Mouse (Mus musculus) embryonic fibroblast, embryonic 13.5 days (primary cell): ENCODE measurements around the gene Wdr59. TPM values are rescaled to one million over a fixed set of nuclear protein-coding genes. Genes with fewer than 3 reads are reported as not detected.

Experiments used
- H3K27ac ChIP-seq: 2 replicates; pipeline ENCODE4 v1.5.1; 2012; ENCODE audit warnings: low read length, control low read depth, inconsistent platforms; ENCODE audit not compliant: insufficient read depth
- H3K4me1 ChIP-seq: 2 replicates; pipeline ENCODE4 v1.6.1; 2011; ENCODE audit warnings: low read length; ENCODE audit not compliant: control insufficient read depth, insufficient read depth
- H3K4me3 ChIP-seq: 2 replicates; pipeline ENCODE4 v1.5.1; 2011; ENCODE audit warnings: mild to moderate bottlenecking, control low read depth, low read length; ENCODE audit not compliant: insufficient read depth
- CTCF ChIP-seq: IDR thresholded peaks from 2 replicates; pipeline ENCODE4 v1.5.1; 2011; ENCODE audit warnings: mild to moderate bottlenecking, control low read depth, low read length, moderate library complexity, borderline replicate concordance; ENCODE audit not compliant: insufficient read depth
- POLR2A ChIP-seq: IDR thresholded peaks from 2 replicates; pipeline ENCODE4 v1.6.1; 2011; ENCODE audit warnings: low read depth, mild to moderate bottlenecking, control low read depth, low read length, moderate library complexity
- polyA plus RNA-seq: library from polyadenylated mRNA; stranded (reverse); fragments of >200 nt; gene quantifications from 2 replicates; pipeline ENCODE4 v1.2.4, GENCODE M21; 2011; ENCODE audit warnings: low read depth; ENCODE audit not compliant: missing spikeins, insufficient read length

Wdr59 gene
- polyA plus RNA-seq, 1 experiment: 10.9 TPM

DNA sequence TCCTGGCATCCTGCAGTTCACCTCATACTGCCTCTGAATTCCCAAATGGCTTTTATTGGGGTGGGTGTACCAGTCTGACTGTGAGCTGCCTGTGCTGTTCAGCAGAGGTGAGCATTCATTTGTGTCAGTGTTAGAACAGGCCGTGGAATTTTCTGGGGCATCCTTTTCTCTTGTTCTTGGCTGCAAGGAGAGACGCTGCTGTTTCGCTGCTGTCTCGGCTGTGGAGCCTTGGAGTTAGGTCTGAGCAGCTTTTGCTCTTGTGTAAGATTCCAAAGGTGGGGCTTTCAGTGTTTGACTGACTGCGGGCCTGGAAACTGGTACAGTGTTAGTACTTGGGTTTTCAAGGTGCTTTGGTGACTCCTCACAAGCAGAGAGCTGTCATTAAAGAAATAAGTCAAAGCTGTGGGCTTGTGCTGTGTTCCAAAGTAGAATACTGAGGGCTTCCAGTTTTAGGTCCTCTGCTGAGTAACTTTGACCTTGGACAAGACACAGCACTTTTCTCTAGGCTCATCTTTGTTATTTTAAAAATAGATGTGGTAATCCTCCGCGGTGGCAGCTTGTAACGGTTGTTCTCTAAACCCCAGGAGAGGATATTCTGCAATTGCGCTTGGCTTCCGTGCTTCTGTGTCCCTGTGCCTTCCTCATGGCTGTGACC lies 17.7 kb upstream of the Wdr59 start:
- peaks cover 7% of the 10 kb centered on the region for H3K4me1 ChIP-seq
- H3K4me3 ChIP-seq: 0 out of 2 replicates have a peak overlapping the region, but pooled peaks have one; percentile 15
- H3K27ac ChIP-seq: no peak overlapping the region
- TF ChIP-seq CTCF (no peak), POLR2A (no peak)

DNA sequence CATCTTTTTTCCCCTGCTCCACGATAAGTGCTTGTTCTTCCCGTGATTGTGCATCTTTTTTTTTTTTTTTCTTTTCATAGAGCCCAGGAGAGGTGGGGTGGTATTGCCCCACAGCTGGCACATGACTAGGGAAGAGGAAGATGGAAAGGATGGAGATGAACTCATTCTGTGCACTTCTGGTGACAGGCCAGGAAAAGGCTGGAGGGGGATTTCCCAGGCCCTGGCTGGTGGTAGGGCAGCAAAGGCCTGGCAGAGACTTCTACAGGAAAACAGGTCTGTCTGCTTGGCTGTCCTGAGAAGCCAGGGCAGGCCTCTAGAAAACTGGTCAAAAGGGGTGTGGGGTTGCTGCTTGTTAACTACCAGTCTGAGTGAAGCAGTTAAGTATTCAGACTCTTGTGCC lies 16.3 kb upstream of the Wdr59 start:
- TF ChIP-seq CTCF: no peak
- TF ChIP-seq POLR2A: no peak
- Histone ChIP-seq H3K4me3 (peak overlapping the region; percentile 96), H3K4me1 (peaks cover 7% of the 10 kb centered on the region), H3K27ac (no peak overlapping the region)

DNA sequence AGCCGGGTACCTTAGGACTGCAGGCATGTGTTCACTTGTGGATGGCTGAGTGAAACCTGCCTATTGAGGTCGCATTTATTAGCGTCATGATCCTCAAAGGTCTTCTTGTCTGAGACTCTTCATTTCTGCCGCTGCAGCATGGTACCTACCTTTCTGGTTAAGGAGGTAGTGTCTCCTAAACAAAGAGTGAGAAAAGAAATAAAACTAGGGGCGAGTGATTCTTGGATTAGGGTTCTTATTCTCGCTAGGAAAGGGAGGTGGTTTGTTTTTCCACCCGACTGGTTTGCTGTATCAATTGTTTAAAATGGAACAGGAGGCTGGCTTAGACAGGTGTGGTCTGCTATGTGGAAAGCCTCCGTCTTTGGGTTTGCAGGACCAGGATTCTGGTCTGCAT lies 15.9 kb upstream of the Wdr59 start:
- peak overlapping the region; percentile 96 for H3K4me3 ChIP-seq
- TF ChIP-seq CTCF: no peak
- no peak for TF ChIP-seq POLR2A
- peaks cover 7% of the 10 kb centered on the region for H3K4me1 ChIP-seq
- no peak overlapping the region for H3K27ac ChIP-seq

DNA sequence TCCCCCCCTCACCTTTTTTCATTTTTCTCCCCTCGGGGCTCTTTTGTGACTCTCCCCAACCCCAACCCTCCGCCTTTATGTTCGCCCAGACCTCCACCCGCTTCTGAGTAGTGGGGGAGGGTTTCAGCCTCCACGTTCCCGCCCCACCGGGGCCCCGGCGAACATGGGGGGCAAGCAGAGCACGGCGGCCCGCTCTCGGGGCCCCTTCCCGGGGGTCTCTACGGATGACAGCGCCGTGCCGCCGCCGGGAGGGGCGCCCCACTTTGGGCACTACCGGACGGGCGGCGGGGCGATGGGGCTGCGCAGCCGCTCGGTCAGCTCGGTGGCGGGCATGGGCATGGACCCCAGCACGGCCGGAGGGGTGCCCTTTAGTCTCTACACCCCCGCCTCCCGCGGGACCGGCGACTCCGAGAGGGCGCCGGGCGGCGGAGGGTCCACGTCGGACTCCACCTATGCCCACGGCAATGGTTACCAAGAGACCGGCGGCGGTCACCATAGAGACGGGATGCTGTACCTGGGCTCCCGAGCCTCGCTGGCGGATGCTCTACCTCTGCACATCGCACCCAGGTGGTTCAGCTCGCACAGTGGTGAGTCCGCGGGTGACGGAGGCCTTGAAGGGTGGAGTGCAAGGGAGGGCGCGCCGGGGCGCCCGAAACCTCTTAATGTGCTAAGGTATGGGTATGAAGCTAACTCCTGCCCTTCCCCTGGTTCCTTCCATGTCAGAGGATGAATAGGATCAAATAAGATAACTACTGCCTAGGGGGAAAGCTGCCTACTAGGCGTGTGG lies 15.3 kb upstream of the Wdr59 start:
- Histone ChIP-seq H3K4me1 (peaks cover 7% of the 10 kb centered on the region), H3K27ac (peak overlapping the region; percentile 71; the same call in 1 of the 2 replicates), H3K4me3 (peak overlapping the region; percentile 96)
- no peak for TF ChIP-seq CTCF

DNA sequence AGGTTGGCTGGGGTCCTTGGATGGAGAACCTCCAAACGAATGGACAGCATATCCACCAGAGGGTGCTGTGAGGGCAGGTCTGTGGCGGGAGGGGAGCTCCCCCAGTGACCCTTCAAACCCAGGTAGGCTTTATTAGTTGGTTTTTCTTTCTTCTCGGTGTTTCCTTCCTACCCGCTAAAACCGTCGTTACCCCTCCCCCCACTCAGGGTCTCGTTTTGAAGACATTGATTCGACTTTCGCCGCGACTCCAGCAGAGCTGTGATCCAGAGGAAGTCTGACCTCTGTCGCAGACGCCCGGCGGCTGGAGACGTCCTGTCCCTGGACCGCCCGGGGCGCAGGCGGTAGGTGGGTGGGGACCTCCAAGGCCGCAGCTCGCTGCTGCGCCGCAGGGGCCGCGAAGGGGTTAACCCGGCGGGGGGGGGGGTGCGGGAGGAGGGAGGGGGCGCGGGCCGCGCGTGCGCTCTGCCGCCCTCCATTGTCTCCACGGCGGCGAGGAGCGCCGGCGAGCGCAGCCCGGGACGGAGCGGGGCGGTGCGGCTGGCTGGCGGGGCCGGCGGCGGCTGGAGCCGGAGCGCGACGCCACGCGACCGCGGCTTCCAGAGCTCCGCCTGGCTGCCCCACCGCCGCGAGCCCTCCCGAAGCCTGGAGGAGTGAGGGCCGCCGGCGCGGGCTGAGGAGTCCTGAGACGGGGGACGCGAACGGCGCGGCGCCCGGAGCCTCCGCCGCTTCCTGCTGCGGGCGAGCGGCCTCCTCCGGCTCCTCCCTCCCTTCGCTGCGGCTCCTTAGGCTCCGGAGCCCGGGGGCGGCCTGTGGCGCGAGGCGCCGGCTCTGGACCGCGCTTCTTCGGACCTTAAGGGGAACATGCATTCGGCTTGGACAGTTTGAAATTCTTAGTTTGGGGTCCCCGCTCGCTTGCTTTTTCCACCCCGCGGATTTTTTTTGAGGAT lies 14.4 kb upstream of the Wdr59 start, which contains the start of gene Znrf1:
Gene Znrf1 (plus strand): TSS at position 67 of the 947 bp plus-strand sequence.
- peak; percentile 58 for TF ChIP-seq POLR2A
- peak; percentile 48; the same call in 1 of the 2 replicates for TF ChIP-seq CTCF
- peaks cover 7% of the 10 kb centered on the region for H3K4me1 ChIP-seq
- H3K27ac ChIP-seq: peak within 1 kb of the TSS; percentile 71
- H3K4me3 ChIP-seq: peak within 1 kb of the TSS; percentile 96

DNA sequence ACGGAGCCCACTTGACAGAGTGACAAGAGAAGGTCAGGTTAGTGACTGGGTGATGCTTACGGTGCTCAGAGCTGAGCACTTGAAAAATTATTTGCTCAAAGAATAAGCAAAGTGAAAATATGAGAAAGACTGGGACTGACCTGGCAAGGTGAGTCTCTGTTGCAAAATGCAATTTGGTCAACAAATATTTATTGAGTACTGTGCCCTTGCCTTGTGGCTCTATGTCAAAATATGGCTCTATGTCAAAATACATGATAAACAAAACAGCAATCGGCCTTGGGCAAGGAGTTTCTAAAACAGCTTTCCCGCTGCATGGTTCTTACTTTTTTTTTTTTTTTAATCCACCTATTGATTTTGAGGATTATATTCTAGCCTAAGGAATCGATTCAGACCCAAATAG lies 13.6 kb upstream of the Wdr59 start:
- TF ChIP-seq CTCF (no peak), POLR2A (no peak)
- H3K4me3 ChIP-seq: no peak overlapping the region
- no peak overlapping the region for H3K27ac ChIP-seq
- H3K4me1 ChIP-seq: peaks cover 7% of the 10 kb centered on the region

DNA sequence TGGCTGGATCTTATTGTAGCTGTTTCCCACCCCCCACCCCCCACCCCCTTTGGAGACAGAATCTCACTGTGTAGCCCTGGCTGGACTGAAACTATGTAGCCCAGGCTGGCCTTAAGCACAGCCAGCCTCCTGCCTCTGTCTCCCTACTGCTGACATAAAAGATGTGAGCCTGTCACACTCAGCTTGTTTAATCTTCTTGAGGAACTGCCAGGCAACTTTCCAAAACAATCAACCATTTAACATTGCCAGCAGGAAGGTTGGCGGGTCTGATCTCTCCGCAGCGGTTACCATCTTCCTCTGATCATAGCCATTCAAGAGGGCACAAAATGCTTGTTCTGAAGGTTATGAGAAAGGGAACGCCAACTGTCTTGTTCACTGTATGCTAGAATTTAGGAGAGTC lies 11.6 kb upstream of the Wdr59 start:
- no peak overlapping the region for H3K4me3 ChIP-seq
- TF ChIP-seq CTCF (no peak), POLR2A (no peak)
- H3K27ac ChIP-seq: no peak overlapping the region
- H3K4me1 ChIP-seq: no peaks in the 10 kb centered on the region

DNA sequence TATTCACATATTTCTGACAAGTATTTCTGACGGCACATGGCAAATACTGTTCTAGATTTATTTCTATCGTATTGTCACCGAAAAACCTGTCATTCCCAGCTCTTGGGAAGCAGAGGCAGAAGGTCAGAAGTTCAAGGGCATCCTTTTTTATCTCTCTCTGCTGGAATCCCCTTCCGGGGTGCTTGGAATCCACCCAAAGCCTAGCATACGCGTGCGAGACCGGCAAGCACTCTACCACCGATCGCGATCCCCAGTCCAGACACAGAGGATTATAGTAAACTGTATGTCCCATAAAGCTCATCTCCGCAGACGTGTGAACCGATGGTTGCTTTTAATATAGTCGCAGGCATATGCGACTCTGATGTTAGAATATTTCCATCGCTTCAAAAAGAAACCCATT lies 9.7 kb upstream of the Wdr59 start:
- Histone ChIP-seq H3K4me3 (no peak overlapping the region), H3K27ac (no peak overlapping the region)
- TF ChIP-seq POLR2A: no peak
- no peak for TF ChIP-seq CTCF

DNA sequence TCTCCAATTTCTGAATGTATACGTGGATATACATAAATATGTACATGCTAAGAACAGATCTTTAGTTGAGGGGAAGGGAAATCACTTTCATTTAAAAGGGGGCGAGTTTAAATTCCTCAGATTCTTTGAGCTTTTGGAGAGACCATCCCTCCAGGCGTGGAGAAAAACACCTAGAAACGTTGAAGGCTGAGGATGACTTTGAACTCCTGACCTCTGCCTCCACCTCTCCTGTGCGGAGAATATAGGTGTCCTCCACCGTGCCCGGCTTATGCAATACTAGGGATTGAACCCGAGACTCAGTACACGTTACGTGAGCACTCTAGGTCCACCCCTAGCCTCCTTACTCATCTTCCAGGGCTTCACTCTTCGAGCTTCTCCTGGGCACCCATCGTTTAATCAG lies 9.3 kb upstream of the Wdr59 start:
- no peak for TF ChIP-seq CTCF
- no peak for TF ChIP-seq POLR2A

More for the DNA sequence above, 9.7 kb upstream of the Wdr59 start:
- no peaks in the 10 kb centered on the region for H3K4me1 ChIP-seq

More for the DNA sequence above, 9.3 kb upstream of the Wdr59 start:
- Histone ChIP-seq H3K4me1 (no peaks in the 10 kb centered on the region), H3K4me3 (no peak overlapping the region), H3K27ac (no peak overlapping the region)
